Mouse (Mus musculus) yolk sac, embryonic 10.5 days (tissue): ENCODE data around the gene Trpm3.

Experiments
- DNase-seq: peaks from one replicate; pipeline ENCODE4 v3.0.0-alpha.2; 2017; ENCODE audit warnings: low spot score

Gene Trpm3

DNA sequence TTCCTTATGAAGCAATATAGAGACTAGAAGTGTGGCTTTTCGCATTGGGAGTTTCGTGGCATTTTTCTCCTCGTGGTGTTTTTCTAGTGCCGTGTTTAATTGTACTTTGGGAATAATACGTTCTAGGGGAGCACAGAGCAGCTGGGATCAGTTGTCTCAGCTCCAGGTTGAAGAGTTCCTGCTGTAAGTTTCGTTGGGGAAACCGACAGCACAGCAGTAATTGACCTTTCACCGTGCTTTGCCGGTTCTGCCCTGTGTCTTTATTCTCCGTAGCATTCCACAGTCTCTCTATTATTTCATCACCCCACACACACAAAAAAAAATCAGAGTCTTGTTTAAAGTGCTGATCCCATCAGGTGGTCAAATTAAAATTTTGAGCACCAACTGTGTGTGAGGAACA lies 496.8 kb downstream of the Trpm3 start:
- DNase-seq: no peak

DNA sequence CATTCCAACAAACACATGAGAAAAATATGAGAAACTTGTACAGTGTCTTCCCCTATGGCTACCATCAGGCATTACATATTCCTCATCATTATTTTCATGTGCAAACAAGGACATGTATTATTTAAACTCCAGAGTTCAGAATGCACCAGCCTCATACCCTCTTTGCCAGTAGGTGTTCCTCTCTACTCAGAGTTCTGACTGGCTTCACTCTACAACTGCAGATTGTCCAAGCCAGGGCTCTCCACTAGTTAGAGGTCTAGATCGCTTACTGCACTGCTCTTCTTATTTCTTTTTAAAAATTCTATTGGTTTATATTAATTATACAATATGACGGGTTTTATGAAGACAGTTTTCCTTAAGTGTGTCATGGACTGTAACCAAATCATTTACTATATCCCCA lies 498.9 kb downstream of the Trpm3 start:
- DNase-seq: no peak

DNA sequence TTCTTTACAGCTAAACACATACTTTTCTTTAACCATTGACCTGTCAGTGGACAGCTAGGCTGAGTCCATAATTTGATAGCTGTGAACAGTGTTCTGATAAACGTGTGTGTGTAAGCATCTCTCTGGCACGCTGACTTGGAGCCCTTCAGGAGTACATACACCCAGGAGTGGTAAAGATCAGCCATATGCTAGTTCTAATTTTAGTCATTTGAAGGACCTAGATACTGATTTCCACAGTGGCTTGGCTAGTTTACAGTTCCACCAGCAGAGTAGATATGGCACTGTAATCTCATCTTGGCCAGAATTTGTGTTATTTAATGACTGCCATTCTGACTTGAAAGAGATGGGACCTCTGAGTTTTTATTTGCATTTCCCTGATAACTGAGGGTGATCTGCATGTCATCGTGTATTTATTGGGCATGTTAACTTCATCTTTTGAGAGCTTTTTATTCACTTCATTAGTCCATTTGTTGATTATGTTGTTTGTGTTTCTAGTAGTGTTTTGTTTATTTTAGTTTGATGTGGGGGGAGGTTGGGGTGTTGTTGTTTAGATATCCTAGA lies 499.6 kb downstream of the Trpm3 start:
- no peak for DNase-seq

DNA sequence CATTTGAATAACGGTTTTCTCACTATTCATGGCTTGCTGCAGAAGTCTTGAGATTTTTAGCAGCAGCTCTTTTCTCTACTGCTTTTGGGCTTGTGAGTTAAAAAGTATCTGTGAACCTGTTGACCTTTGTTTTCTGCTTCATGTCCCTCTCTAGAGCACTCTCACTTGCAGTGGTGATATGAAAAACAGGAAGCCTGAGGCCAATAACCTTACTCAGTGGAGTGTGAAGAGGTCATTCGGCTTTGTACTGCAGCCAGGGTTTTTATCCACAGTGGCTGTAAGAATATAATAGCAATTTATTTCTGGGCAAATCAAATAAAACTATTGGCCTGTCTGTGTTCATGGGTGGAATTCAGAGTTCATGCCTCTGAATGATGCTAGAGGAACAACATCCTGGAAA lies 503.3 kb downstream of the Trpm3 start:
- DNase-seq: no peak

DNA sequence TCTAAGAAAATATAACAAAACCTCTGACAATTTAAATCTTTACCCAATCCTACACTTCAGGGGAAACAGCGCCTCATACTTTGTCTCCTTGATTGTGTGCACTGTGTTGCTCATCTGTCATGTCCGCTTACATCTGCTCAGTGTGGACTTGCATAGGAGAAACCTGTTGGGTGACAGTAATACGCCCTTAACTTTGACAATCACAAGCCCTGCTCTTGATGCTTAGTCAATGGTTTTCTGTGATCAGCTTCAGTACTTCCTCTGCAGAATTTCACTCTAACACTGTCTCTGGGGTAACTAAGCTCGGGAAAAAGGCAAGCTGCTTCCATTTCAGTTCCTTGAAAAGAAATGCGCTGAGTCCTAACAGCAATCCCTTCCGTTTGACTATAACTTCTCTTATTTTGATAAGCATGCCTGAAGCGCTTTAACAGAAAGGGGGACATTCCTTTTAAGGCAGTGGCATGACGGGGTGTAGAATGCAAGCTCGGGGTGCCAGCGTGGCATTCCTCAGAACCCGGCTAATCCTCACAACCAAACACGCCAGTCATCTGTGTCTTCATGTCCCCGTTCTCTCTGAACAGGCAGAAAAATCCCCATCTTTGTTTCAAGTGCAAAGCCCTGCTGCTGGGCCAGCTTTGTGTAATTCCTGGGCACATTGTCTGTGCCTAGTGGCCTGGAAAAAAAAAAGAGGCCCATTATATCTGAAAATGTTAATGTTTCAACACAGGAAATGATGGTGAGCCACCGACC lies 517.8 kb downstream of the Trpm3 start:
- DNase-seq: no peak

DNA sequence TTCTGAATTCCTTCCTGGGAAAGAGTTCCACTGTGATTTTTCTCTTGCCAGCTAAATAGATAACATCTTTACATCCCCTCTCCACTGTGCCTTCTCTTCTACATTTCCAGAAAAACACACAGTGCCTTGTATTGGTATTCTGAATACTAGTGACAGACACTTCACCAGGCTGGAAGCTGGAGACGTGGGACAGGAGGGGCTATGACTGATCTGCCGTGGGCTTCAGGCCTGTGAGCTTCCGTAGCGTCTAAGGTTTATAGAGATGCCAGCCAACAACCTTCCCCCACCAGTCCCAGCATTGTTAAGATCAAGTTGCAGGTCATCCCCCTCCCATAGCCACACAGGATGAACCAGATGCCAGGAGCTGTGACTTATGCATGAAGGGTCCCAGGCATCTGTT lies 518.4 kb downstream of the Trpm3 start:
- DNase-seq: no peak

DNA sequence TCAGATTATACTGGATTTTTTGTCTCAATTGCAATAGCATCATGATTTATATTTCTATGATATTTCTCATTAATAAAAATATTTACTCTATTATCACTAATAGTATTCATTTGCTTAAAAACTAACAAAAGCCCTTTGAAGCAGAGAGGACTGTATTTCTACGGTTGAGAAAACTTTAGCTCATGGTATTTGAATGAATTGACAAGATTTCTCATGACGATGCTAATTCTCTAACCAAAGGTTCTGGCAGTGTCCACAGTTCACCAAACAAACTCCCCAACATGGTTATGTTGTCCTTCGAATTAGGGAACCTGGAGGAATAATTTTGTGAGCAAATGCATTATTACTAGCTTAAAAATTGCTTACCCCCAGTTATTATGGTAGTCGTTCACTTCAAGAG lies 526.6 kb downstream of the Trpm3 start:
- DNase-seq: no peak

DNA sequence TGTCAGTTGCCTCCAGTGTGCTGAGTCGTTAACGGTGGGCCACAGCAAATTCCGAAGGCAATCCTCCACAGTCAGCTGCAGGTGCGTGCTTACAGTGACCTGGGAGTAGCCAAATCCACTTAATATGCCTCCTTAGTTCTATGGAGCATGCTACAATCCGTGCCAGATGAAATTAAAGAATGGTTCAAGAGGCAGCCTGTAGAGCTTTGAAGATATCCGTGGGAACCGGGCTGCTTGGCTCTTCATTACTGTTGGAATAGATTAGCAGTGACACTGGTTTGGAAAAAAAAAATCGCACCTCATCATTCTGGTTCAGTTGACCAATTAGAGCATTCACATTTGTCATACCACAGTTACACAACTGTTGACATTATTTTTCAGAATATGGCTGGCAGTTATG lies 531.4 kb downstream of the Trpm3 start:
- no peak for DNase-seq

DNA sequence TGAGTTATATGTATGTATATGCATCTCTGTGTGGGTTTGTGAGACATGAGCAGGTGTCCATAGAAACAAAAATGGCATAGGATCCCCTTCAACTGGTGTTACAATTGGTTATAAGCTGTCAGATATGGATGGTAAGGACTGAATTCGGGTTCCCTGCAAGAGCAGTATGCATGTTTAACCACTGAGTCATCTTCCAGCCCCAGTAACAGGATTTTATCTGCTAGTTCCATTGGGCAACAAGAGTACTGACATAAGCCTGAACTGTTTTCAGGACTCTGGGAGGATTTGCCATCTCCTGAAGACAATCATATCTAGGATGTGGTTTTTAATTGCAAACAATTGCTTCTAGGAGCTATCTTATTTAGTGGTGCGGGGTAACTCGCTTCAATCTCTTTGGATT lies 534.0 kb downstream of the Trpm3 start:
- no peak for DNase-seq

DNA sequence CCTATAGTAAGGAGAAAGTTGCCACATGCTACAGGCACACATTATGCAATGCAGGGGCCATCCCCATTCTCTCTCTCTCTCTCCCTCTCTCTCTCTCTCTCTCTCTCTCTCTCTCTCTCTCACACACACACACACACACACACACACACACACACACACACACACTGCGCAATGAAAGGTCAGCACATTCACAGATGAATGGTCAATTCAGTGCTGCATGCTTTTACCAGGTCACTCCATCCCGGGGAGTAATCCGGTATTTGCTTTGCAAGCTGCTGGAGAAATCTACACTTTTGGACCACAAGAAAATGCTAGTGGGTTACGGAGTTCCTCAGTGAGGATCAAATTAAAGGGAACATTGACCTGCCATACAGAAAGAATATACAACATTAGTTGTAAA lies 537.4 kb downstream of the Trpm3 start:
- no peak for DNase-seq

DNA sequence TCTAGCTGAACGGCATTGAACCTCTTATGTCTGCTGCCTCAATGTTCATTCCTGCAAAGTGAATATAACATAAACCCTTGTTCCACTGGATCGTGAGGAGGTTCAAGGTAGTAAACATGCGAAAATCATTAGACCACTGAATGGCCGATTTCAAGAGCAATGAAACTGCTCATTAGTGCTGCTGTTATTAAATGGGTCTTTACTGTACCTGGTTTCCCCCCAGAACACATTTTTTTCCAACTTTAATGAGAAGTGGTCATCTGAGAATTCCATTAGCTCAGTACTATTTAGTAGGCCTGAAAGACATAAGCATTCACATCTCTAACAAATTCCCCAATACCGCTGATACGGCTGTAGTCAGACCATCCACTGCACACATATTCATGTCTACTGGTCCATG lies 543.4 kb downstream of the Trpm3 start:
- DNase-seq: no peak

DNA sequence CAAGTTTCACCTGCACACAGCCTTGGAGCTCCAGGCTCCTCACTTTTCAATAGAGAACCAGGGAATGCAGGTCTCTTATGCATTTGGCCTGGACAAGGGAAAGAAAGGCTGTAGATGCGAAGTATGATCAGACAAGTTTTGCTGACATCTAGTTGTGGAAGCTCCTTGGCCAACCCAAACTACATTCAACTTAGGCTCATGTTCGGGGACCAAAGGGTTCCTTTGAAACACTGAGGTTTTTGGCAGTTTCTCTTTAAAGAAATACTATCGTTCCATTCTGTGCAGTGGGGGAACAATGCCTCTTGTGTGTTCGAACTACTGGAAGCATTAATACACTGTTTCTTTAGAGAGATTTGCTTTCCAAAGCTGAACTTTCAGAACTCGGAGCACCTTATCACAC lies 553.1 kb downstream of the Trpm3 start:
- no peak for DNase-seq

DNA sequence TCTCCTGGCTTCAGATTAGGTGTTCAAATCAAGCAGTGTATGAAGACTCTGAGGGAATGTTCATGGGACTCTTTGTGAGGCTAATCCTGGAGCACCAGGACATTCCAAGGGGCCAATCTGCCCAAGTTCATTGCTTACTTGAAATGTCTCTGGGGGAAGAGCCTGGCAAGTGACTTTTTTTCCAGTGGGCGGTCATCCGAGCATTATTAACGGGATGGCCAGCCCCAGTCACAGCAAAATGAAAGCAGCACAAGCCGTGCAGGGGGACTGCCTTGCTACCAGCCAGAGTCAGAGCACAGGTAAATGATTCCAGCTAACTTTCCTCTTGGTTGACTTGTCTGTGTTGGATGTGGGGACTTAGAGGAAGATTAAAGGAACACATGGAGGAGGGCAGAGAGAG lies 553.7 kb downstream of the Trpm3 start:
- no peak for DNase-seq

DNA sequence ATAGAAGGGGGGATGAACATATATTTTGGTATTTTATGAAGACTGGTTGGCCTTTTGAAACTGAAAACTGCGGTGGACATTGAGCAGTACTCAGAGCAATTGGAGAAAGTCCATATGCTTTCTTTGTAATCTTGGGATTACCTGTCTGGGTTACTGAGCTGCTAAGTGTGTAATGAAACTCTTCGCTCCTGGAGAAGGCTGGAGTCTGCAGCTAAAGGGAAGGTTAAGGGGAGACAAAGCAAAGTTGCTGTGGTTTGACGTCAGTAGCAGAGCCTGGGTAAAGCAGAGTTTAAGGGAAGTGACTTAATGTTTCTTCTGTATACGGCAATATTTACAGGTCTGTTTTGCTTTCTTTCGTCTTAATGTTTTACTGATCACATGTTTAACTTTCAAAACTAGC lies 554.1 kb downstream of the Trpm3 start:
- DNase-seq: no peak

DNA sequence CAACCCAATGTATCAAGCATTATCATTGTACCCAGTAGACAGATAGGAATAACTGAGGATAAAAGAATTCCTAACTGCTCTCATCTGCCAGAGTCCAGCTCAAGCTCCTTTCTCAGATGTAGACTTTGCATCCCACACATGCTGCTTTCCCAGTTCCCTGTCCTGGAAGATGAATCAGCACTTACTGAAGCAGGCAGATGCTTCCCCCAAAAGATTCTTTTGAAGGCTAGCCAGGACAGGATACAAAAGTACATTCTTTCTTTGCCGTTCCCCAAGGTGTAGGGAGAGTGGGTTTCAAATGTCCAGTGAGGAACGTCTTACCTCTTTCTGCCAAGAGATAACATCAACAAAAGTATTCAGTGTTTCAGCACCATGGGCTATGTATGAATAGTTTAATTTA lies 556.6 kb downstream of the Trpm3 start:
- no peak for DNase-seq

DNA sequence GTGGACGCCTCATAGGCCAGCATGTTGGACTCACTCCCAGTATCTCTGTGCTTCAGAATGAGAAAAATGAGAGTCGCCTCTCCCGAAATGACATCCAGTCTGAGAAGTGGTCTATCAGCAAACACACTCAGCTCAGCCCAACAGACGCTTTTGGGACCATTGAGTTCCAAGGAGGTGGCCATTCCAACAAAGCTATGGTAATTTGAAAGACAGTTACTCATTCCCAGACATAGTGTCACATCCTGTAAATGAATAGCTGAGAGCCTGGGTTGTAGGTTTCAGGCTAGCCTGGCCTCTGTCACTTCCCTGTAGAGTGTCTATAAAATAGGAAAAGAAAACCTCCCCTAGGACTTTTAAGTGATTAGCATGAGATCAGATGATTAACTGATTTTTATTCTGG lies 559.9 kb downstream of the Trpm3 start:
- DNase-seq: no peak

DNA sequence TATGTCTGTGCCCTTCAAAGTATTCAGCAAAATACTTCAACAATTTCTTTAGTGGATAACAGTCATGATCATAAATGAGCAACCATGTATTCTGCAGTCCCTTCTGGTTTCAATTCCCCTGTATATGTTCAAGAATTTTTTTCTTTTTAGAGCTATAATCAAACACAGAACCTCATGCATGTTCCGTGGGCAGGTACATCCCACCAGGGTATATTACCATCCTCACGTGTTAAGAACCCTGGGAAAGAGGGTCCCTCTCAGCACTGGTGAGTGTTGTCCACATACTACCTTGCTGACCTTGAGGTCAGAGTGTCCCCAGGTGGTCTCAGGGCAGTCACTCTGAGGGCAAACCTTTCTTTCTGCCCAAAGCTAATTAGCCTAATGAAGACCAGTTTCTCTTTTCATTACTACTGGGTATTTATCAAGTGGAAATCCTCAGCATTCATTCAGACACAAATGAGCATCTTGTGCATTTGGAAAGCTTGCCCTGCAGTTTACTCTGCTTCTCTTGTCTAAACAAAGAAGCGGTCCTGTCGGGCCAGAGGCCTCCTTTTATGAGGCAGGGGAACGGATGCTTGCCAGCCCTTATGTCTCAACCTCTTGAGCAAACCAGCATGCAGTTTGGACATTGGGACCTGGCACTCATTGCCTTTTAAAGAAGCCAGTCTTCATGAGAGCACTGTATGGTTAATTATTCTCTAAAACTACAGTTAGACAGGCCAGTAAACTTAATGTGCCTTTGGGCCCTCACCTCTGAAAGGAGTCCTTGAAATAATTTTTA lies 562.2 kb downstream of the Trpm3 start:
- DNase-seq: no peak

DNA sequence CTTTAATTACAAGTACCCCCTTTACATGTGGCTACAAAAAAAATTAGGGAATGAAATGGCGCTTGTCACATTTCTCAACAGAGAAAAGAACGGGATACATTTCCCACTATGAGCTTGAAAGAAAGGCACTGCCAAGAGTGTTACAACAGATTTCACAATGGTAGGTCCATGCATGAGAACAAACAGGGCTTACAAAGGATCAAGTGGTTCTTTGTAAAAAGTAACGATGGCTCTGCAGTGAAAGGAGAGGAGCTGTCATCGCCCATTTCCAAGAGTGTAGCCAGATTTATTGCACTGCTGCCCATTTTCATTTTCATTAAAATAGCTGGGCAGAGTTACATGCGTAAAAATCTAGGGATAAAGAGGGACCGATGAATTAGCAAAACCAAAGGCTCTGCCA lies 565.0 kb downstream of the Trpm3 start:
- no peak for DNase-seq

DNA sequence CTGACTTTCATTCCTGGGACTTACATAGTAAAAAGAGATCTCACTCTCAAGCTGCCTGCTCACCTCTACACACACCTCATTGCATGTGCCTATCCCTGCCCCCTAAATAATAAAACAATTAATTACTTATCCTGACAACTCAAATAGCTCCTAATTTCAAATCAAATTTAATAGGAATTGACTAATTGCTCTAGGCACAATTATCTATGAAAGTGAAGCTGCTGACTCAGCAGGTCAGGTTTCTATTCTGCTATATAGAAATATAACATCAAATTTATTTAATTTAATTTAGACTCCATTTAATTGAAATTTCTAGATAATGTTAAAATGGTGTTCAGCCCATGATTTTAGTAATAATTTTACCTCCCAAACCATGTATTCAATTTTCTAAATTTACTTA lies 566.6 kb downstream of the Trpm3 start:
- no peak for DNase-seq

DNA sequence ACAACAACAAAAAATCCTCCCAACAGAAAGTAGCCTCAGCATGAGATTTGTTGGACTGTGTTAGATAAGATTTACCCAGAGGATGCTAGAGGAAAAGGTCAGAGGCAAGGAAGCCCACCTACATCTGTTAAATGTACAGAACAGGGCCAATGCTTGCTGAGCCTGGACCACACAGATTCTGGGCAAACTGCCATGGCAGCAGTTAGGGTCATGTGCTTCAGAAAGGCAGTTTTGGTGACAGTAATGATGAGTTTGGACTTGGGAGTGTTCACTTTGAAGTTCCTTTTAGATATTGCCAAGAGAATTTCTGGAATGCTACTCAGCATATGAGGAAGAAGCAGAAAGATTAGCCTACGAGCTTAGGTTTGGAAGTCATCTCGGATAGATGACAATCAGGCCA lies 580.2 kb downstream of the Trpm3 start:
- DNase-seq: no peak

DNA sequence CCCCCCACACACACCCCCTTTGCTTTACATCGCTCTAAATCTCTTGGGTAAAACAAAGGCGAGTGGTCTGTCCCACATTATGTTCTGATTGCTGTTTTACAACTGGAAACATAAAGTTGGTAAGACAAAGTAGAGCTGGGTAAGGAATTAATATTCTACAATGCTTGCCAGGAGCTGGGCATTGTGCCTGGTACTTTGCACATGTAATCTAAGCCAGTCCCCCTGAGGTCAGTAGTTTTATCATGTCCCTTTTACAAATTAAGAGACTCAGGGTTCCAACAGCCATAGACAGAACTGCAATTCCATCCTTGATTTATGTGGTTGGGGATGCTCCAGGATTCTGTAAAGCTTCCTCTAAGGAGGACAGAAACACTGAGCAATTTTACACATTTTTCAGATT lies 591.0 kb downstream of the Trpm3 start:
- no peak for DNase-seq

DNA sequence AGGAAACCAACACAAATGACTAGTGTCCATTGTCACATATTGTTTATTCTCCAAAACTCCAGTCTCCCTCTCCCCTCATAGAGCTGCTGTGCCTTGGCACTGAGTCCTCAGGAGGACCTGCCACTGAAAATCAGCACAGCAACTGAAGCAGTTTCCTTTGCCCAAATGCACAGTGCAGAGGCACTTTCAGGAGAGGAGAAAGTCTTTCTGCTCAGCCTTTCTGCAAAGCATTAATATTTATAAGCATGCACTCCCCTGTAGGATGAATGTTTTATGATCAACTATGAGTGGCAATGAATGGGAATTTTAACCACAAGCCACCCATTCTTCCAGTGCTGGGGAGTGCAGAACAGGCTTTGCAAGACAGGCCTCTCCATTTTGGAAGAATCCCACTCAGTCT lies 592.1 kb downstream of the Trpm3 start:
- DNase-seq: no peak

DNA sequence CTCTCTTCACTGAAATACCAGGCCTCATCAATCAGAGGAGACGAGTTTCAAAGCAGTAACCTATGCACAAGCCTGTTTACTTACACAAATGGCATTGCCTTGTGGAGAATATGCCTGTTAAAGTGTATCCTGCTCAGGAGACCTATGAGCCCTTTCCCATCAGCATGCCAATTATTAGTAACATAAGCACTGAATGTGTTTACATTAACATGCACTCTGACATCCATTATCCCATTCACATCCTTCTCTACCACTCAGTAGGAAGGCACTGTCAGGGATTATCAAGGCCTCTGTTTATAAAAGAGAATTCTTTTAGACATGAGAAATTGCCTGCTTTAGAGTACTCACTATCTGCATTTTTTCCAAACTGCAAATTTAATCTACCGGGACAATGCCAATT lies 598.0 kb downstream of the Trpm3 start:
- no peak for DNase-seq

DNA sequence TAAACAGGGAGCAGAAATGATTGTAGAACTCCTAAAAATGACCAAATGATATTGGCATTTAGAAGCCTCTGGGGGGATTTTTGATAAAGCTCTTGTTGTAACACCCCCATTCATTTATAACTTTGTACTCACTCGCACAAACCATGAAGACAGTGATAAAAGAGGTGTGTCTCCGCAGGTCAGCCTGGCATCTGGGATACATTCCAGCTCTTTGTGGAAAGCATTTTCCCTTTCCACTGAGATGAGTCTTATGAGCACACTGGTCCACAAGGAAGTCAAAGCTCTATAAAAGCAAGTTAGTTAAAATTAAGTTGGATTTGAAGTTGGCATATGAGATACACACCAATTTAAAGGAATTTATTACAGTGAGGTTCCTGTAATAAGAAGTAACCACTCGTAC lies 600.4 kb downstream of the Trpm3 start:
- DNase-seq: no peak
